Mouse (Mus musculus) adipocyte (in vitro differentiated cells): ENCODE measurements around the gene Sox14.

ENCODE experiments used
- DNase-seq: peaks from one replicate; pipeline ENCODE4 v3.0.0-alpha.2; 2016; ENCODE audit warnings: low spot score

Gene Sox14

DNA sequence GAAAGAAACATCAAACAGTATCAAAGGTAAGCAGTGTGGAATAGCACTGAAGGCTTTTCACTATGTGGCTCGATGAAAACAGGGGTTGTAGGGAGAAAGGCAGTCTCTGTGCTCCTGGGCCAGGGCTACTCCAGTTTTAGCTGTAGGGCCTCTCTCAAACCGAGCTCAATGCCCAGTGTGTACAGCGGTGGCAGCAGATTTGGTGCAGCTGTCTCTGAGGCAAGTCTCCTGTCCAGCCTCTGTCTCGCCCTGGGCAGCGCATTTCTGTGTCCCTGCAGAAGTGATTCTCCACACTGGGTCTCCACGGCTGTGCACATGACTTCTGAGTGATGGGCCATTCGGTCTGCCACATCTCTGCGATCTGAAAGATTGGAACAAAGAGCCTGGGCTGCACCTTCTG is 27.6 kb downstream of the Sox14 start:
- no peak for DNase-seq

DNA sequence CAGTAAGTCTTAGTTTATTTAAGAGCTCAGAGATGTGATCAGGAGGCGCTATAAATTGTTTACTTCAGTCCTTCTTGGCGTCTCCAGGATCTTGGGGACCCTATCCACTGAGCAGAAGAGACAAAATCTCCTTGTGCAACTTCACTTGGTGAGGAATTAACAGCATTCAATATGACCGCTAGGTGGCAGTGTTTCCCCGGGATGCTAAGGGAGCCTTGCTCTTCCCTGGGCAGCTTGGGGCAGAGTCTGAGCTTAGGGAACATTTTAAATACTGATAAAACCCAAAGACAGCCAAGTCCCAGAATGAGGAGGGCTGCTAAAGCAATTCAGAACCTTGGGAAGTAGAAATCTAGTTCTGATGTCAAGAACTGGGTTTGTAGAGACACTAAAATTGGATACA is 29.1 kb downstream of the Sox14 start:
- DNase-seq: peak; percentile 84

DNA sequence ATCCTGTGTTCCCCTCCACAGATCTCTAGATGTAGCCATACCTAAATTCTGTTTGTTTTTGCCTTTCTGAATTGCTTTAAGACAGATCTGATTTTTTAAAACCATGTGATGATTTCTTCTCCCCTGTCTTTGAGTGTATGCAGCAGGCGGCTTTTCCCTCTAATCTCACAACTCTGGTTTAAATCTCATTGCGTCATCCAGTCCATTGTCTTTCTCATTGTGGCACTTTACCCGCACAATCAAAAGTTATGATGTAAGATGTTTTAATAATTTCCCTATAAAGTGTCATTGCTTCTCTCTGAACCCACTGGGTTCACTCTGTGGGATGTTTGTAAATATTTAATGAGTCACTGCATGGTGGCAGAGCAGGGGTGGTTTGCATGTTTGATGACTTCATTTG is 36.6 kb downstream of the Sox14 start:
- DNase-seq: no peak

- DNase-seq: no peak
Observed at GRCm38 (mm10) chr9:99838877-99839276, 37.1 kb downstream of the Sox14 start.

GRCm38 (mm10) chr9:99836707-99837106 is 39.3 kb downstream of the Sox14 start:
- DNase-seq: no peak

- no peak for DNase-seq
Observed at GRCm38 (mm10) chr9:99835624-99836430, 40.1 kb downstream of the Sox14 start.
